Mouse (Mus musculus) intestine, embryonic 16.5 days (tissue): Measurements from ENCODE around the gene Cdh24. TPM values are rescaled to one million over a fixed set of nuclear protein-coding genes. Genes with fewer than 3 reads are reported as not detected.
A peak's percentile ranks its signal among the peaks of the same experiment; 100 is the strongest.

Source experiments
- ATAC-seq: fragments of 200-750 bp; cut with Nextera tagmentation; 2 replicates; pipeline ENCODE4 v1.8.0; 2017; ENCODE audit warnings: moderate TSS enrichment, moderate library complexity
- H3K27ac ChIP-seq: fragments of 300-500 bp; sonication (generic); 2 replicates; pipeline ENCODE4 v1.5.1; 2014; ENCODE audit warnings: mild to moderate bottlenecking, low read length
- H3K27me3 ChIP-seq: fragments of 300-500 bp; sonication (generic); replicated peaks from 2 replicates; pipeline ENCODE4 v1.6.1; 2014; ENCODE audit warnings: low read length, control low read depth, mixed read lengths; ENCODE audit not compliant: control insufficient read depth, insufficient read depth
- H3K36me3 ChIP-seq: fragments of 300-500 bp; sonication (generic); 2 replicates; pipeline ENCODE4 v1.6.1; 2014; ENCODE audit warnings: low read length, control low read depth; ENCODE audit not compliant: control insufficient read depth, insufficient read depth
- H3K4me1 ChIP-seq: fragments of 300-500 bp; sonication (generic); 2 replicates; pipeline ENCODE4 v1.6.1; 2014; ENCODE audit warnings: low read length, control low read depth, mixed read lengths; ENCODE audit not compliant: control insufficient read depth, insufficient read depth
- H3K4me2 ChIP-seq: fragments of 300-500 bp; sonication (generic); 2 replicates; pipeline ENCODE4 v1.6.1; 2014; ENCODE audit warnings: low read depth, low read length, control low read depth
- H3K4me3 ChIP-seq: fragments of 300-500 bp; sonication (generic); 2 replicates; pipeline ENCODE4 v1.5.1; 2014; ENCODE audit warnings: mild to moderate bottlenecking, low read length
- H3K9ac ChIP-seq: fragments of 300-500 bp; sonication (generic); 2 replicates; pipeline ENCODE4 v1.6.1; 2014; ENCODE audit warnings: low read depth, low read length
- H3K9me3 ChIP-seq: fragments of 300-500 bp; sonication (generic); 2 replicates; pipeline ENCODE4 v1.6.1; 2016; ENCODE audit warnings: low read length, control low read depth; ENCODE audit not compliant: control insufficient read depth
- WGBS: fragments of 180-500 bp; shearing (Covaris S2); extraction: QIAGEN DNeasy Blood & Tissue Kit; methylation state at CpG from one replicate; pipeline ENCODE4 v1.1.7; 2014; 5-methylcytosine and 5-hydroxymethylcytosine counted together
- polyA plus RNA-seq: library from polyadenylated mRNA; unstranded; fragments of >200 nt; fragmentation: Nextera tagmentation; extraction: Ambion mirVana; gene quantifications from 2 replicates; pipeline ENCODE4 v1.2.1, GENCODE M21; 2015

Gene Cdh24
- 1.5 and 1.7 TPM in 2 replicates for polyA plus RNA-seq

- Histone ChIP-seq H3K4me3 (peak within 1 kb of the TSS; percentile 77), H3K9me3 (no peaks in the 10 kb centered on the region), H3K27me3 (no peaks in the 10 kb centered on the region), H3K36me3 (peaks cover 22% of the 10 kb centered on the region), H3K4me1 (peaks cover 7% of the 10 kb centered on the region), H3K9ac (peak within 1 kb of the TSS; percentile 86), H3K27ac (peak within 1 kb of the TSS; percentile 69), H3K4me2 (peak within 1 kb of the TSS; percentile 94)
- under 1% methylated on average over 49 of the region's 52 CpGs for WGBS
- ATAC-seq = peak; percentile 96
These were observed at the start of gene Cdh24 for GRCm38 (mm10) chr14:54641305-54641969. TSS of gene Cdh24 (minus strand) at chr14:54641364.

DNA sequence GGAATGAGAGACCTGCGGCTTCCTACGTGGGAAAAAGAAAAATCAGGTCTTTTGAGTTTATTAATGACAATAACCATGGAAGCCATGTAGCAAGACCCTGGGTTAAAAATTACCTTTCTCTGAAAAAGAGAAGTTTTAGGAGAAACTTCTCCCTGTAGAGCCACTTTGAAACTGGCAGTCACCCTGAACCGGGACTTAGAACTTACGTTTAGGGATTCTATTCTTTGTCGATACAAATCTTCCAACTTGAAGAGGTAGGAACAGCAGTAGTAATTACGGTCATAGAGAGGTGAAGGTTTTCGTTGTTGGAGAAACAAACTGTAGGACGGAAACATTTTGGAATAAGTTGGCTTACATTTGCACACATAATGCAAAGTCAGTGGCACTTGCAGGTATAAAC lies 46.1 kb upstream of the Cdh24 start:
- WGBS = 2% methylated on average over 8 of the region's 8 CpGs
- no peaks in the 10 kb centered on the region for H3K9me3 ChIP-seq
- H3K36me3 ChIP-seq = peaks cover 5% of the 10 kb centered on the region
- peak overlapping the region; percentile 74 for H3K27ac ChIP-seq
- peak overlapping the region; percentile 64 for H3K4me3 ChIP-seq
- peak overlapping the region; percentile 82 for H3K9ac ChIP-seq
- peaks cover 15% of the 10 kb centered on the region for H3K4me1 ChIP-seq
- peak overlapping the region; percentile 52 for H3K4me2 ChIP-seq
- ATAC-seq = no peak
- no peaks in the 10 kb centered on the region for H3K27me3 ChIP-seq

DNA sequence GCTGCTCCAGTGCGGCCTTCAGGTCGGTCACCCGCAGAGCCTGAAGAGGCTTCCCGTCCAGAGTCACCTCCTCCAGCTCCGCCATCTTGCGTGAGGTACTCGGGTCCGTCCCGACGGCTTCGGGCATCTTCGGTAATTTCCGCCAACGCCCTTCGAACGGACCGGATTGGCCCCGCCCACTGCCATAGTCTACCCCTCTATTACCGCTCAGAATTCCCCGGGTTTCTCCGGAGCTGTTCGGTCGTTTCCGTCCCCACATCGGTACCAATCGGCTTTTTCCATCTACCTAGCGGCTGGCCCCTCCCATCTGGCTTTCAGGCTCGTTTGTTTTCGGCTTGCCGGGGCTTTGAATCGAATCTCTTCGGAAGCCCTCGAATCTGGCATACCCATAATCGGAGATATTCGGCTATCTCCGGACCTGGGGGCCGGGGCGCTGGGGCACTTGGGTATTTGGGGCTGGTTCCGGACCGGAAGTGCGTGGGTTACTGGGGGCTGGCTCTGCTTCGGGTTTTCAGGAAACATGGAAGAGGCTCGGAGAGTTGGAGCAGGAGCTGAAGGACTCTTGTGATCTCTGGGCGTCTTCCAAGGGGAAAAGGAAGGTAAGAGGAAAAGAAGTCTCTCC lies 45.5 kb upstream of the Cdh24 start, which contains the start of gene Acin1:
Gene Acin1 (minus strand): TSS at position 410 of the 622 bp plus-strand sequence.
- Histone ChIP-seq H3K4me3 (peak within 1 kb of the TSS; percentile 64), H3K4me1 (peaks cover 15% of the 10 kb centered on the region), H3K27me3 (no peaks in the 10 kb centered on the region), H3K27ac (peak within 1 kb of the TSS; percentile 91), H3K4me2 (peak within 1 kb of the TSS; percentile 81), H3K9me3 (no peaks in the 10 kb centered on the region), H3K36me3 (peaks cover 5% of the 10 kb centered on the region), H3K9ac (peak within 1 kb of the TSS; percentile 82)
- ATAC-seq = peak; percentile 97
- under 1% methylated on average over 44 of the region's 44 CpGs for WGBS

GRCm38 (mm10) chr14:54686063-54686521 lies 44.9 kb upstream of the Cdh24 start, which contains the start of gene 1700123O20Rik:
TSS of gene 1700123O20Rik (plus strand) at chr14:54686216.
- peaks cover 15% of the 10 kb centered on the region for H3K4me1 ChIP-seq
- ATAC-seq = peak; percentile 79
- peak within 1 kb of the TSS; percentile 91 for H3K27ac ChIP-seq
- H3K27me3 ChIP-seq = no peaks in the 10 kb centered on the region
- under 1% methylated on average over 41 of the region's 41 CpGs for WGBS
- no peaks in the 10 kb centered on the region for H3K9me3 ChIP-seq
- peak within 1 kb of the TSS; percentile 81 for H3K4me2 ChIP-seq
- peak within 1 kb of the TSS; percentile 82 for H3K9ac ChIP-seq
- peaks cover 5% of the 10 kb centered on the region for H3K36me3 ChIP-seq
- H3K4me3 ChIP-seq = peak within 1 kb of the TSS; percentile 64

GRCm38 (mm10) chr14:54685471-54685870 lies 44.3 kb upstream of the Cdh24 start:
- no peaks in the 10 kb centered on the region for H3K27me3 ChIP-seq
- peak overlapping the region; percentile 64 for H3K4me3 ChIP-seq
- peak overlapping the region; percentile 81 for H3K4me2 ChIP-seq
- H3K9me3 ChIP-seq = no peaks in the 10 kb centered on the region
- peak overlapping the region; percentile 91; the same call in 1 of the 2 replicates for H3K27ac ChIP-seq
- H3K4me1 ChIP-seq = peaks cover 15% of the 10 kb centered on the region
- no peak for ATAC-seq
- WGBS = 9% methylated on average over 8 of the region's 8 CpGs
- H3K36me3 ChIP-seq = peaks cover under 1% of the 10 kb centered on the region
- peak overlapping the region; percentile 82 for H3K9ac ChIP-seq

DNA sequence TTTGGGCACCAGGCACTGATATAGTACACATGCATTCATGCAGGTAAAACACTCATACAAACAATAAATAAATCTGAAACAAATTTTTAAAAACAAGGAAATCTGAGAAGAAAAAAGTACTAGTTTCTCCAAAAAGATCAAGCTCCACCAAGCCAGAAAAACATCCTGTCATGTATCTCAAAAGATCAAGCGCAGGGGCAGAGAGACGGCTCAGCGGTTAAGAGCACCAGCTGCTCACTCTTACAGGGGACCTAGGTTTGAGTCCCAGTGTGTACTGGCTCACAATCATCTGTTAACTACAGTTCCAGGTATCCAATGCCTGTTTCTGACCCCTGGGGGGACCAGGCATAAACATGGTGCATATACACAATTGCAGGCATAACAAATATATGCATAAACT lies 41.2 kb upstream of the Cdh24 start:
- Histone ChIP-seq H3K36me3 (peaks cover 13% of the 10 kb centered on the region; the same call in 1 of the 2 replicates), H3K4me1 (peaks cover 6% of the 10 kb centered on the region), H3K9me3 (no peaks in the 10 kb centered on the region), H3K27me3 (no peaks in the 10 kb centered on the region), H3K27ac (no peak overlapping the region), H3K4me2 (no peak overlapping the region), H3K4me3 (no peak overlapping the region), H3K9ac (no peak overlapping the region)
- ATAC-seq = no peak
- WGBS = 96% methylated on average over 3 of the region's 3 CpGs

GRCm38 (mm10) chr14:54678657-54679304 lies 37.6 kb upstream of the Cdh24 start:
- WGBS = 73% methylated on average over 16 of the region's 16 CpGs

GRCm38 (mm10) chr14:54676290-54676689 lies 35.1 kb upstream of the Cdh24 start:
- WGBS = 77% methylated on average over 5 of the region's 5 CpGs
- H3K36me3 ChIP-seq = peaks cover 13% of the 10 kb centered on the region; the same call in 1 of the 2 replicates
- no peak overlapping the region for H3K4me3 ChIP-seq
- no peaks in the 10 kb centered on the region for H3K27me3 ChIP-seq
- ATAC-seq = no peak
- no peak overlapping the region for H3K27ac ChIP-seq
- no peak overlapping the region for H3K4me2 ChIP-seq
- H3K9me3 ChIP-seq = no peaks in the 10 kb centered on the region
- no peaks in the 10 kb centered on the region for H3K4me1 ChIP-seq
- H3K9ac ChIP-seq = no peak overlapping the region

More at GRCm38 (mm10) chr14:54678657-54679304, 37.6 kb upstream of the Cdh24 start:
- no peak overlapping the region for H3K4me3 ChIP-seq
- no peaks in the 10 kb centered on the region for H3K9me3 ChIP-seq
- peaks cover 13% of the 10 kb centered on the region; the same call in 1 of the 2 replicates for H3K36me3 ChIP-seq
- ATAC-seq = no peak; the same call in 1 of the 2 replicates
- no peaks in the 10 kb centered on the region for H3K27me3 ChIP-seq
- H3K4me2 ChIP-seq = no peak overlapping the region
- no peaks in the 10 kb centered on the region for H3K4me1 ChIP-seq
- H3K27ac ChIP-seq = no peak overlapping the region
- H3K9ac ChIP-seq = no peak overlapping the region

DNA sequence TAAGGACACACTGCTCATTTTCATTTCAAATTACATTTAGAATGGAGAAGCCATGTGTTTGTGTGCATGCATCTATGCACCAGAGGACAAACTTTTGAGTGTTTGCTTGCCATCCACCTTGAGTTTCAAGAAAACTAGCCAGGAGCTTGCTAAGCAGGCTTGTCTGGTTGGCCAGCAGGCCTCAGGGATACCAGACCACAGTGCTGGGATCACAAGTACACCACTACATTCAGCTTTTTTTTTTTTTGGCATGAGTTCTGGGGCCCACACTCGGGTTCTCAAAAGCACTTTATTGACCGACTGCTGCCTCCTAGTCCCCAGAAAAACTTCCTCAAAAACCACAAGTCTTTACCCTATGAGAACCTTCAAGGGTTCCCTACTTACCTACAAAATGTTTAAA lies 33.2 kb upstream of the Cdh24 start:
- Histone ChIP-seq H3K4me2 (no peak overlapping the region), H3K36me3 (peaks cover 16% of the 10 kb centered on the region; the same call in 1 of the 2 replicates), H3K9ac (no peak overlapping the region), H3K9me3 (no peaks in the 10 kb centered on the region), H3K27ac (no peak overlapping the region), H3K4me1 (no peaks in the 10 kb centered on the region), H3K4me3 (no peak overlapping the region), H3K27me3 (no peaks in the 10 kb centered on the region)
- ATAC-seq = no peak
- 67% methylated on average over 2 of the region's 2 CpGs for WGBS
